Mouse (Mus musculus): ENCODE measurements at regions not wholly inside any gene's neighbourhood (a gene's known extent, or its start where the extent isn't known, plus 50 kb on each side); places are given as distances from the start of the nearest gene placed in this dataset.

DNA sequence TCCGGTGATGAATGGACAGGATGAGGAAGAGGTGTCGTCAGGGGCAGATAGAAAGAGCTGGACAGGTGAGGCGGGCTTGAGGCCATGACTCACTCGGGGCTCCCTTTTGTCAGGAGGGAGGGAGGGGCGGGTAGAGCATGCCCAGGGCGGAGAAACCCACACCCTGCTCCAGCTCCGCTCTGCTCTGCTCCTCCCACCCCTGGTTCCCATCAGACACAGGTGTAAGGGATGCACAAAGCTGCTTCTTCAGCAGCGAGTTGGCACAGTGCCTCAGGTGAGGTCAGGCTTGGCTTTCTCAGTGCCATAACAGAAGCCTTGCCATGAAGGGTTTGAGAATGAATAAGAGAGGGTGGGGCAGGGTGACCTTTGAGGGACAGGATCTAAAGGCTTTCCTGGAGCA is 212.2 kb downstream of the Ly86 start:
- no peak overlapping the region for H3K4me2 ChIP-seq (ENCODE audit: insufficient read depth, low read depth, poor library complexity, severe bottlenecking)
- dilution Hi-C loops (cut with MboI; ENCODE audit: extremely low pct_ligation_motif_present, extremely low pct_unique_long_range_greater_than_20kb, low sequenced_read_pairs): no loop called here

DNA sequence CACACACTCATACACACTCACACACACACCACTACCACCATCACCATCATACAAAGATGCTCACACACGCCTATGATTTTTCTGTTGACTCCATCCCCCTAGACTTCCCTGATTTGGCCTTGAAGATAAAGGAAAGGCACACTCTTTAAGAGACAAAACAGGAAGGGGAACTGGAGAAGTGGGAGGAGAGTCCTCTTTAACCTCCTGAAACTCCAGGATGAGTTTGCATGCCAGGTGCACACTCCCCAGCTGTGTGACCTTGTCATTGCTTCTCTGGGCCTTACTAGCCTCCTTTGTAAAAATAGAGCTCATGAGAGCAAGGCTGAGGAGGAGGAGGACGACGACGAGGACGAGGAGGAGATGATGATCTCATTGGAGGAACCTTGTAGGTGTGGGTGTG is 212.8 kb downstream of the Ly86 start:
- Histone ChIP-seq H3K4me2 (ENCODE audit: insufficient read depth, low read depth, poor library complexity, severe bottlenecking) (no peak overlapping the region), H3K4me3 (replicated peaks in 1 of 3; ENCODE audit: low read depth in 2 of 3, low read length in 2 of 3, poor library complexity in 1 of 3) (no peak overlapping the region), H3K36me3 (replicated peaks in 1 of 2; ENCODE audit: control insufficient read depth in 1 of 2, insufficient read depth in 1 of 2, low read length in 1 of 2) (no peaks in the 10 kb centered on the region), H3K27ac (ENCODE audit: insufficient read depth, low read depth) (no peak overlapping the region), H3K9ac (ENCODE audit: insufficient read depth, low read depth) (no peak overlapping the region), H3K9me3 (replicated peaks; ENCODE audit: low read length) (no peaks in the 10 kb centered on the region), H3K4me1 (ENCODE audit: control insufficient read depth in 1 of 2, insufficient read depth in 2 of 2) (peaks cover 40 to 57% of the 10 kb centered on the region in 2 experiments), H3K27me3 (replicated peaks) (no peaks in the 10 kb centered on the region), H3K79me2 (replicated peaks; ENCODE audit: control insufficient read depth, extremely low read depth, insufficient read depth, poor library complexity, severe bottlenecking) (no peaks in the 10 kb centered on the region)
- in situ Hi-C loops (cut with MboI; ENCODE audit: low pct_ligation_motif_present, low pct_unique_long_range_greater_than_20kb, low sequenced_read_pairs) (no loop called here), dilution Hi-C loops (cut with MboI; ENCODE audit: extremely low pct_ligation_motif_present, extremely low pct_unique_long_range_greater_than_20kb, low sequenced_read_pairs) (no loop called here)
- TF ChIP-seq JUN (IDR thresholded peaks at IDR 0.05; ENCODE audit: insufficient read depth, low read depth, low read length): no peak
- TF ChIP-seq UBTF (IDR thresholded peaks at IDR 0.05; ENCODE audit: low read depth, low read length): no peak
- peak; percentile 56 for TF ChIP-seq IRF4 (IDR thresholded peaks at IDR 0.05; ENCODE audit: low read depth, low read length)
- TF ChIP-seq SIN3A (IDR thresholded peaks at IDR 0.05; ENCODE audit: low read length): no peak
- TF ChIP-seq KAT2A (IDR thresholded peaks at IDR 0.05; ENCODE audit: insufficient replicate concordance, low read length): no peak
- TF ChIP-seq ELF1 (IDR thresholded peaks at IDR 0.05; ENCODE audit: low read depth, low read length): no peak
- peak; percentile 74 for TF ChIP-seq EP300 (IDR thresholded peaks at IDR 0.05; ENCODE audit: low read length)
- TF ChIP-seq CTCF (conservative IDR thresholded peaks at IDR 0.05 in 1 of 2, IDR thresholded peaks at IDR 0.05 in 1 of 2; ENCODE audit: low read depth in 2 of 2, low read length in 2 of 2): no peak
- peak; percentile 49 for TF ChIP-seq ETS1 (conservative IDR thresholded peaks at IDR 0.05; ENCODE audit: low read depth, low read length)
- TF ChIP-seq MXI1 (IDR thresholded peaks at IDR 0.05; ENCODE audit: low read depth, low read length): no peak
- no peak for TF ChIP-seq ZNF384 (IDR thresholded peaks at IDR 0.05; ENCODE audit: low read depth, low read length)
- TF ChIP-seq TCF12 (IDR thresholded peaks at IDR 0.05; ENCODE audit: low read depth, low read length): peak; percentile 61
- no peak for TF ChIP-seq ZKSCAN1 (IDR thresholded peaks at IDR 0.05; ENCODE audit: borderline replicate concordance, low read depth, low read length)
- 0 out of 2 replicates have a peak, but pooled peaks have one; percentile 19 for TF ChIP-seq MYC (IDR thresholded peaks at IDR 0.05; ENCODE audit: low read depth, low read length)
- peak; percentile 50 for TF ChIP-seq BHLHE40 (IDR thresholded peaks at IDR 0.05; ENCODE audit: low read depth, low read length)
- TF ChIP-seq USF1 (IDR thresholded peaks at IDR 0.05; ENCODE audit: low read depth, low read length): no peak
- TF ChIP-seq E2F4 (IDR thresholded peaks at IDR 0.05; ENCODE audit: insufficient replicate concordance, low read depth, low read length): no peak
- DNase-seq (ENCODE audit: extremely low read depth): peak; percentile 35

More for the DNA sequence above, 212.2 kb downstream of the Ly86 start:
- no peak overlapping the region for H3K4me3 ChIP-seq (replicated peaks in 1 of 3; ENCODE audit: low read depth in 2 of 3, low read length in 2 of 3, poor library complexity in 1 of 3)
- peaks cover 37 to 55% of the 10 kb centered on the region in 2 experiments for H3K4me1 ChIP-seq (ENCODE audit: control insufficient read depth in 1 of 2, insufficient read depth in 2 of 2)
- H3K27me3 ChIP-seq (replicated peaks): no peaks in the 10 kb centered on the region
- in situ Hi-C loops (cut with MboI; ENCODE audit: low pct_ligation_motif_present, low pct_unique_long_range_greater_than_20kb, low sequenced_read_pairs): no loop called here
- DNase-seq (ENCODE audit: extremely low read depth): no peak
- H3K36me3 ChIP-seq (replicated peaks in 1 of 2; ENCODE audit: control insufficient read depth in 1 of 2, insufficient read depth in 1 of 2, low read length in 1 of 2): no peaks in the 10 kb centered on the region
- H3K9ac ChIP-seq (ENCODE audit: insufficient read depth, low read depth): no peak overlapping the region
- TF ChIP-seq POLR2A (IDR thresholded peaks at IDR 0.05; ENCODE audit: low read depth, low read length) (no peak), MEF2A (IDR thresholded peaks at IDR 0.05; ENCODE audit: borderline replicate concordance, low read depth, low read length) (no peak), GABPA (IDR thresholded peaks at IDR 0.05; ENCODE audit: insufficient replicate concordance, low read depth, low read length) (no peak), BHLHE40 (IDR thresholded peaks at IDR 0.05; ENCODE audit: low read depth, low read length) (no peak)
- H3K9me3 ChIP-seq (replicated peaks; ENCODE audit: low read length): no peaks in the 10 kb centered on the region
- H3K27ac ChIP-seq (ENCODE audit: insufficient read depth, low read depth): no peak overlapping the region
- H3K79me2 ChIP-seq (replicated peaks; ENCODE audit: control insufficient read depth, extremely low read depth, insufficient read depth, poor library complexity, severe bottlenecking): no peaks in the 10 kb centered on the region
